Mouse (Mus musculus) adrenal gland, postnatal 10 days (tissue): Measurements from ENCODE around the gene Dennd1a. TPM values are rescaled to one million over a fixed set of nuclear protein-coding genes. Genes with fewer than 3 reads are reported as not detected.

Experiments used
- DNase-seq: peaks from one replicate; pipeline ENCODE4 v3.0.0; 2021; ENCODE audit warnings: mixed read lengths
- total RNA-seq, 2 experiments: library from RNA; stranded (reverse); gene quantifications; 2 replicates each; pipeline ENCODE4 v1.2.3; 2021

Gene Dennd1a
- total RNA-seq, 2 experiments from 2014 or later = 16.7 to 25.0 TPM

DNA sequence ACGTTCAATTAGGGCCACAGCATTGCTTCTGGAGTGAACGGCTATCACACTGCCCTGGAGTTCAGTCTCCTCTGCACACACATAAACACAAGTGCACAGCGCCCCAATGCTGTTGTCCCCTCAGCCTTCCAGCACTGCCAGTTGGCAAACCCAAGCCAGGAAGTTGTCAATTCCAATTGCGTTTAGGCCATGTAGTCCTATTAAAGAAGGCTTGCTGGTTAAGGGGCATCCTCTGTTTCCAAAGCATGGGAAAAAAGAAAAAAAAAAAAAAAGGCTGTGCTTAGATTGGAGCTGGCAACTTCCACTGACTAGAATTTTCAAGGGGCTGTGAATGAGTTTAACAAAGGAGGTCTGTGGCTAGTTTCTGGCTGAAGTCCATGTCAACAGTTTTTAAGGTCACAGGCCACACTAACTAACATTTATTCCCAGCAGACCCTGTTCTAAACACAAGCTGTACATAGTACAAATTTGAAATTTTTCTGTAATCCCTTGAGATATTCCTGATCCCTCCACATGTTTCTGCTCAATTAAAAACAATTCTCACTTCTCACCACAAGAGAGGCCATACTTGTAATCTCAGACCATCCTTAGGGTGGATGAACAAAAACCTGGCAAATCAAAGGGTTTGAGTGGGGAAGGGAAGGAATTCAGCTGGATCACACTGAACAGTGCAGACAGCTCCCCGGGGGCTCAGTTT is 175.4 kb downstream of the Dennd1a start:
- DNase-seq = peak; percentile 6

- peak; percentile 9 for DNase-seq
These were observed 178.6 kb downstream of the Dennd1a start for GRCm38 (mm10) chr2:38108586-38108985.

DNA sequence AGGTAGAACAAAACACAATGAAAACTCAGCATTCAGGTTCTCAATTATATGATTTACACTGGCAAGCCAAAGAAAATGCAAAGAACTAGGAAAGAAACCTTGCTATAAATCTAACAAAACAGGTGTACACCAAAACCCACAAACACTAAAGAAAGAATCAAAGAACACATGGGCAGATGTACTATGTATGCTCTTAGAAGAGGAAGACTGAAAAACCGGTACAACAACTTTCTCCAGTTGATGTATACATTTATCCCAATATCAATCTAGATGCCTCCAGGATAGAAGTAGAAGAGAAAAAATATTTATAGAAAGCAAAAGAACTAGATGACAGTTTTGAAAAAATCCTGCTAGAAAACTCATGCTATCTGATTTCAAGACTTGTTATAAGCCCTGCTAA is 184.5 kb downstream of the Dennd1a start:
- no peak for DNase-seq

GRCm38 (mm10) chr2:38100289-38100688 is 186.9 kb downstream of the Dennd1a start:
- no peak for DNase-seq

DNA sequence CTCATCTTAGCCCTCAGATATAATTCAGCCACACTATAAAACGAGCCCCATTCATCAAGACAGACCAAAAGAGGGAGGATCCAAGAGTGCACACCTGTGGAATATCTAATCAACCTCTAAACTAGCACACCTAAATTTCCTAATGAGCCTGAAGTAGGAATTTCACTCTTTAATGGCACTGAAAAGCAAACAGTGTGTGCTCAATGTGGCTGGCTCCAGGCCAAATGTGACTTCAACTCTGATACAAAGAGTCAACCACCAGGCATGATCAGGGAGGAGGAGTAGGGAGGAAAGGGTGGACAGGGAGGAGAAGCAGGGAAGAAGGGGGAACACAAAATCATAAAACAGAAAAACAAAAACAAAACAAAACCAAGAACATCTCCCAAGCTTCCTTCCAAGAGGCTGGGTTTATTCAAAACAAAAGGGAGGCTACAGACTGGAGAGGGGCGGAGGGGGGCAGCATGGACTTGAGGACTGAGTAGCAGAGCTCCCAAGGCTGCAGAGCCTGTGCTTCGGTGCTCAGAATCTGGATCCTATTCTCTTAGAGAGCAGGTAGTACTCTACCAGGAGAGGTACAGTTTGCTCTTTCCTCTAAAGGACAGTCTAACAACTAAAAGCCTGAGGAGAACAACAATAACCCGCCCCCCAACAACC is 187.9 kb downstream of the Dennd1a start:
- DNase-seq = peak; percentile 51

DNA sequence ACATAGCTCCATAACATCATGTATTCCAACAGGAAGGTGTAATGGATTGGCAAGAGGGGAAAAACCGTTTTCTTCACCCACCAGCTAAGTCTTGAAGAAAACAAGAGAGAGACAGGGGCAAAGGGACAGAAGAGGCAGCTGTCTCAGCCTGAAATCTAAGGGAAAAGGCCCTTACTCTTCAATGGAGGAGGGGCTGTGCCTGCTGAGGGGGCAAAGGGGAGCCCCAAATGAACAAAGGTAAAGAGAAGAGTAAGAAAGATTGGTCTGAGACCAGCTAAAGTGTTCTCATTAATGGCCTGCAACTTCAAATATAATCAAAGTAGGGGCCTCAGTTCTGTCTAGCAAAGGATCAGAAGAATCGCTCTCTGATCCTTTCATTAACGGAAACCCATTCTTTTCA is 189.7 kb downstream of the Dennd1a start:
- no peak for DNase-seq

DNA sequence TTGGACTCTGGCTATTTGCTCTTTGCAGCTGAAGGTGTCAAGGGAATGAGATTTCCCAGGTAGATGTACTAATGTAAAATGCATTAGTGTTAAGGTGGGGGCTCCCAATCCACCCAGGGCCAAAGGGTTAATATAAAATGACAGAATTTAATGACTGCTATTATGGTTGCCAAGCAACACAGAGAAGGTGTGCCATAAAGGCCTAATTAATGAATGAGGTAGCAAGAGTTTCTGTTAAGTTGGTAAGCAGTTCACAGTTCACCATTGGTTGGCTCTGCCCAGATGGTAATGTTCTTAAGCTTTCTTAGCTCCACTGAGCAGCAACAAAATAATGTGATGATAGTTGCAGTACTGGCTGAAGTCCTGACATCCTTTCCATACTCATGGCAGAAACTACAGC is 190.9 kb downstream of the Dennd1a start:
- no peak for DNase-seq

DNA sequence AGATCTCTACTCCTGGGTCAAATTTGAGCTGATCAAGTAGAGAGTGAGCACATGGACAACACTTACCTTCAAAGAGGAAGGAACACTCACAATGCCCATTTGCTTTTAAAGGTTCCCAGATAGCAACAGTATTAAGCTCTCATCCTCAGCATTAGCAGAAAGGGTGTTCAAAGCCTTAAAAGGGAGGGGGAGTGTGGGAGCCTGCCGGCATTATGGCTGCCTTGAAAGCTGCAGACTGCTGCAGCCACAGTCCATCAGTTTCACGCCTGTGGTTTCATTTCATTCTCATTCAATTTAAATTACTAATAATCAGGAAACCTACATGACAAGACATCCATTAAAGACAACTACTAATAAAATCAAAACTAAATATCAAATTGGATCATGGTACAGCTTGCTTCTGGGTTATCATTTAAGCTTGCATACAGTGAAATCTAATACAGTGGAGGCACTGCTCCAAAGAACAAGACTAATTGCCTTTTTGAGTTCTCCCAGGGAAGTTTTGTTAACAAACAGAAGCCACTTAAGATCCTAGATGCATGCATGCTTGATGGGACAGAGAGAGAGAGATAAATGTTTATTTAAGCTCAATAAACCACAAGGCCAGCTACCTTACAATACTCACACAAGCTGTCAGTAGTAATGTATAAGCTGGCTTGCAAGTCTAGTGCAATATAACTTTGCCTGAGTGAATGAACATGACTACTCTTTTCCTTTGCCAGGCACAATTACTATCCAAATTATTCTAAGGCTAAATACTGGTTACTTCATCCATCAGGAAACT is 192.6 kb downstream of the Dennd1a start:
- no peak for DNase-seq

- DNase-seq = no peak
These were observed 193.2 kb downstream of the Dennd1a start for GRCm38 (mm10) chr2:38093968-38094367.

GRCm38 (mm10) chr2:38093242-38093641 is 193.9 kb downstream of the Dennd1a start:
- no peak for DNase-seq

DNA sequence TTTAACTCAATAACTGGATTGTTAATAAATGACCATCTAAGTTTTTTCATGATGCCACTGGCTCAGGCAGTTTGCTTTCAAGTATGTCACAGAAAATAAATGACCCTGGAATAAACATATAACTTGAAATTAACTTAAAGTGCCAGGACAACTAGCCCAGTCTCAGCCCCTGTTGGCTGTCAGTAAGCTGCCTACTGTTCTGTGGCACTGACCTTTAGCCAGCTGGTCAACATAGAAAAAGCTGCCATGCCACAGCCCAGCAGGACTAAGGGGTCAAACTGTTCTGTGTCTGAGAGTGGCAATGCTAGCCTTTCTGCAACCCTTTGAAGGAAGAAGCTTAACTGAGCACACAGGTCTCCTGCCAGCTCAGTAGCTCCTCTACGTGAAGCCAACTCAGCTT is 198.8 kb downstream of the Dennd1a start:
- DNase-seq = no peak

GRCm38 (mm10) chr2:38085058-38085457 is 202.1 kb downstream of the Dennd1a start:
- no peak for DNase-seq

- DNase-seq = no peak
These were observed 203.9 kb downstream of the Dennd1a start for GRCm38 (mm10) chr2:38083251-38083650.

- no peak for DNase-seq
These were observed 212.7 kb downstream of the Dennd1a start for GRCm38 (mm10) chr2:38074495-38074894.

DNA sequence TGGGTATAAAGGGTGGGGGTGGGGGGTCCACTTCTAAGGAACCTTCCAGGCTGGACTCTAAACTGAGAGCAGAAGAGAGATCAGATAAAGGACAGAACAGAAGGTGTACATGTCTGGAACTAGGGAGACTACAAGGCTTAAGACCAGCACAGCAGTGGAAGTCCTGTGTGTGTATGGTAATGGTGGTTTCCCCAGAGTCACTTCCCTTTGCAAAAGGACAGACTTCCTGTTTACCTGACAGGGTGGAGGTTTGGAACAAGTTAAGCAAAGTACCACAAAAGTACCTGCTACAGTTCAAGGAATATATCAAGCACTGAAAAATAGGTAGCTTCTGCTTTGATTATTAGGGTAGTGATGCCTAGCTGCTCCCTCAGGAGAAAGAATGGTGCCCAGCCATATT is 215.1 kb downstream of the Dennd1a start:
- no peak for DNase-seq

GRCm38 (mm10) chr2:38068171-38068572 is 219.0 kb downstream of the Dennd1a start:
- DNase-seq = no peak

DNA sequence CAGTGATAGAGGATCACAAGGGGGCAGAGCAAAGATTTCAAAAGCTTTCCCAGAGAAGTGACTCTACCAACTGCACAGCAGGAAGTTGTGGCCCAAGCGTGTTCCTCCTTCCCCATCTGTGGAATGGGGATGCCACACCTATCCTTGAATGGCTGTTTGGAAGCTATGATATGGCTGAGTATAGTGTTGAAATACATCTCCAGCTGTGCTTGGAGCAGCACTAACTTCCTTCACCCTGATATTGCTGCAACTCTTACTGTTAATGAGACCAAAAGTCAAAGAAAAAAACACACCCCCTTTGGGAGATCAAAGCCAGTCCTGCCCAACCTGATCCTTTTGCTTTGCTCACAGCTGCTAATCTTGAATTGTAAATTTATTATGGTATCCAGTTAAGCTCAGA is 221.3 kb downstream of the Dennd1a start:
- no peak for DNase-seq

DNA sequence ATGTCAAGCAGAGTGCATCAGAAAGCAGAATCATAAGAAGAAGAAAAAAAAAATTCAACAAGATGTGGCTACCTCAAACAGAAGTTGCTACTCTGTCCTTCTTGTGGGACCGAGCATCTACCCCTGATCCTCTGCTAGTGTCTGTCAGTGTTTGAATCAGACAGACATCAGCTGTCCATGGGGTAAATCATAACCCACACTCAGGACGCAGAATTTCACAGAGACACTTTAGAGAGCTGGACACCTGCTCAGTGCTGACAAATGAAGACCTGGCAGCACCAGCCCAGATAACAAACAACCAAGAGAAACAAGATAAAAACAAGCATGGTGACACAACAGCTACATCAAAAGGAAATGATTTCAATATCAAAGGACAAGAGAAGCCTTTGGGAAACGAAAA is 222.9 kb downstream of the Dennd1a start:
- no peak for DNase-seq

DNA sequence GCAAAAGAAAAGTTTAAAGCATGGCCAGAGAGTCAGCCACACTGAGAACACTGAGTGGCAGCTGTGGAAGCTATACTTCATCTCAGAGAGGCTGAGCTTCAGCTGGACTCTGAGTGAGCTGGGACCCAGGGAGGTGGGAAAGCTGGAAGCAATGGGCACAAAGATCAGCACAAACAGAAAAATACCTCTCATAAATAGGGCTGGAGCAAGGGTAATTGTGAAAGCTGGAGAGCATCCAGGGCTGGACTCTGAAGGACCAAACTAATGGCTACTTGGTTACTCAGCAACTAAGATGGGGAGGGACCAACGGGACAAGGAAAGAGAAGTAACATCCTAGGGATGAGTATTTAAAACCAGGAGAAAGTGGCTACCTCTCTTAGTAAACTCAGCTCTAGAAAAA is 225.0 kb downstream of the Dennd1a start:
- no peak for DNase-seq

GRCm38 (mm10) chr2:38061474-38061873 is 225.7 kb downstream of the Dennd1a start:
- DNase-seq = no peak

- no peak for DNase-seq
These were observed 234.8 kb downstream of the Dennd1a start for GRCm38 (mm10) chr2:38052440-38052839.

DNA sequence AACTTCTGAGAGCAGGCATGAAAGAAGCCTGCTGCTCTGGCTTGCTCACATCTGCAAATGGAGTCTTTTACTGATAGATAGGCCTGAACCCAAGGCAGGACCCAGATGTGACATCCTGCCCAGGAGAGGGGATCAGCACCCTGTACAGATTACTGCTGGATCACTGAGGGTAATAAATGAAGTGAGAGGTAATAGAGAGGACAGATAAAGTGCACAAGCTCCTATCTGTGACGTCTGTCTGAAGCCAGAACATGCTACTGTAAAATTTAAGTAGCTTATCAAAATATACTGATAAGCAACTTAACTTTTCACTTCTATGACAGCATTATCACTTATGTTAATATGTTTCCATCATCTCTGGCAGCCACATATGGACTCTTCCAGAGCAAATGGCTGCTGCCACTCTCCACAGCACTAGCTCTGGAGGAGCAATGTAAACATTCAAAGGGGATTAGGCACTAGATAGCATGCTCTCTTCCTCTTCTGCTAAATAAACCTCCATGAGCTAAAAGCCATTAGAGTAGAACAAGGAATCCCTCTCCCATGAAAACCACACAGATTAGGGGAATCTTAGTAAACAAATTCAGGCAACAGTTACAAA is 235.6 kb downstream of the Dennd1a start:
- no peak for DNase-seq

DNA sequence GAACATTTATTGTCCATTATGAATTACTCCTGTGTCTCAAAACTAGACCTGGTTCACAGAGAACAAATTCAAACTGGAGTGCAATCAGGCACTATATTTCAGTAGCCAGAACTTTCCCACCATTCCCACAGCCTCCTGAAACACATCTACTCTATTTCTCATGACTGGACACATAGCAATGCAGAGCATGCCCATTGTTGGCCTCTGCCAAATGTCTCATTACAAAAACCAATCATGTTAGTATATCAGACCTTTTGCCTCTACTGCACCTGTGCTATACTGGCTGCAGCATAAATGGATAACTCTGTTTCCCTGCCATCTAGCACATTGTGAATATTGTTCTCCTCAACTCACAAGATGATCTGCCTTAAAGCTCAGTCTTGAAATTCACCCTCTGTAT is 238.2 kb downstream of the Dennd1a start:
- no peak for DNase-seq
